Mouse (Mus musculus) MEL (cell line): ENCODE data around the gene Hspe1. TPM values are rescaled to one million over a fixed set of nuclear protein-coding genes. Genes with fewer than 3 reads are reported as not detected.

ENCODE experiments used
- DNase-seq: peaks from one replicate; pipeline ENCODE4 v3.0.0; 2011; ENCODE audit warnings: low read depth, low spot score
- H3K27ac ChIP-seq: 2 replicates; pipeline ENCODE4 v1.5.1; 2012; ENCODE audit warnings: low read depth, mild to moderate bottlenecking, control low read depth, low read length, moderate library complexity; ENCODE audit not compliant: control insufficient read depth
- H3K27me3 ChIP-seq, 2 experiments: fragments of 150-350 bp in 1 of 2; sonication (generic) in 1 of 2; 2 replicates each; pipeline ENCODE4 v1.6.1; 2012; ENCODE audit warnings: low read length in 2 of 2, mild to moderate bottlenecking in 2 of 2, improper control_type of control experiment in 1 of 2, moderate library complexity in 1 of 2; ENCODE audit not compliant: insufficient read depth in 2 of 2, control insufficient read depth in 1 of 2
- H3K36me3 ChIP-seq, 2 experiments: 2 replicates each; pipeline ENCODE4 v1.6.1; 2012 to 2014; ENCODE audit warnings: low read length in 2 of 2, improper control_type of control experiment in 1 of 2, inconsistent platforms in 1 of 2, mild to moderate bottlenecking in 1 of 2; ENCODE audit not compliant: insufficient read depth in 2 of 2, control insufficient read depth in 1 of 2
- H3K4me1 ChIP-seq, 2 experiments: fragments of 150-350 bp in 1 of 2; sonication (generic) in 1 of 2; 2 replicates each; pipeline ENCODE4 v1.6.1; 2012; ENCODE audit warnings: low read length in 2 of 2, improper control_type of control experiment in 1 of 2, mild to moderate bottlenecking in 1 of 2; ENCODE audit not compliant: insufficient read depth in 2 of 2, control insufficient read depth in 1 of 2
- H3K4me3 ChIP-seq, 2 experiments: fragments of 150-350 bp in 1 of 2; sonication (generic) in 1 of 2; 2 replicates each; pipeline ENCODE4 v1.5.1; 2012; ENCODE audit warnings: low read depth in 2 of 2, low read length in 2 of 2, mild to moderate bottlenecking in 2 of 2, moderate library complexity in 2 of 2, control low read depth in 1 of 2, improper control_type of control experiment in 1 of 2; ENCODE audit not compliant: control insufficient read depth in 1 of 2, insufficient read depth in 1 of 2
- H3K79me2 ChIP-seq: 2 replicates; pipeline ENCODE4 v1.6.1; 2012; ENCODE audit warnings: mild to moderate bottlenecking, low read length, moderate library complexity; ENCODE audit not compliant: control insufficient read depth, poor library complexity, insufficient read depth
- H3K9ac ChIP-seq: 2 replicates; pipeline ENCODE4 v1.6.1; 2012; ENCODE audit warnings: low read depth, mild to moderate bottlenecking, control low read depth, low read length, moderate library complexity; ENCODE audit not compliant: control insufficient read depth, poor library complexity, severe bottlenecking
- H3K9me3 ChIP-seq: fragments of 150-350 bp; sonication (generic); replicated peaks from 2 replicates; pipeline ENCODE4 v1.6.1; 2012; ENCODE audit warnings: mild to moderate bottlenecking, low read length, improper control_type of control experiment, moderate library complexity; ENCODE audit not compliant: insufficient read depth
- CHD1 ChIP-seq: IDR thresholded peaks from 2 replicates; pipeline ENCODE4 v1.6.1; 2012; ENCODE audit warnings: low read depth, mild to moderate bottlenecking, inconsistent platforms, low read length, improper control_type of control experiment
- CTCF ChIP-seq, 3 experiments: IDR thresholded peaks in 2 of 3; conservative IDR thresholded peaks in 1 of 3; 2 replicates each; pipeline ENCODE4 v1.5.1; 2011 to 2012; ENCODE audit warnings: low read length in 3 of 3, low read depth in 2 of 3, mild to moderate bottlenecking in 2 of 3, improper control_type of control experiment in 1 of 3, inconsistent platforms in 1 of 3, mixed read lengths in 1 of 3, moderate library complexity in 1 of 3; ENCODE audit not compliant: control insufficient read depth in 1 of 3, insufficient read depth in 1 of 3, poor library complexity in 1 of 3, severe bottlenecking in 1 of 3
- E2F4 ChIP-seq: IDR thresholded peaks from 2 replicates; pipeline ENCODE4 v1.6.1; 2011; ENCODE audit warnings: low read depth, low read length, improper control_type of control experiment, borderline replicate concordance
- ELF1 ChIP-seq: IDR thresholded peaks from 2 replicates; pipeline ENCODE4 v1.6.1; 2014; ENCODE audit warnings: low read depth, mild to moderate bottlenecking, inconsistent platforms, low read length, improper control_type of control experiment, moderate library complexity
- EP300 ChIP-seq, 2 experiments: IDR thresholded peaks; 2 replicates each; pipeline ENCODE4 v1.6.1; 2011; ENCODE audit warnings: improper control_type of control experiment in 2 of 2, low read length in 2 of 2, low read depth in 1 of 2, mild to moderate bottlenecking in 1 of 2
- ETS1 ChIP-seq: IDR thresholded peaks from 2 replicates; pipeline ENCODE4 v1.6.1; 2012; ENCODE audit warnings: low read depth, mild to moderate bottlenecking, inconsistent platforms, low read length, improper control_type of control experiment, moderate library complexity
- KAT2A ChIP-seq: conservative IDR thresholded peaks from 2 replicates; pipeline ENCODE4 v1.6.1; 2012; ENCODE audit warnings: low read depth, low read length, improper control_type of control experiment, inconsistent platforms
- MAFK ChIP-seq: IDR thresholded peaks from 2 replicates; pipeline ENCODE4 v1.6.1; 2011; ENCODE audit warnings: low read depth, mild to moderate bottlenecking, low read length, improper control_type of control experiment, borderline replicate concordance
- MEF2A ChIP-seq: IDR thresholded peaks from 2 replicates; pipeline ENCODE4 v1.6.1; 2014; ENCODE audit warnings: low read depth, mild to moderate bottlenecking, inconsistent platforms, low read length, improper control_type of control experiment; ENCODE audit not compliant: poor library complexity, insufficient replicate concordance, severe bottlenecking; ENCODE audit errors: extremely low read depth
- MYB ChIP-seq: IDR thresholded peaks from 2 replicates; pipeline ENCODE4 v1.6.1; 2011; ENCODE audit warnings: mild to moderate bottlenecking, low read depth, low read length, improper control_type of control experiment
- NELFE ChIP-seq: IDR thresholded peaks from 2 replicates; pipeline ENCODE4 v1.6.1; 2011; ENCODE audit warnings: low read depth, low read length, improper control_type of control experiment
- NRF1 ChIP-seq: IDR thresholded peaks from 2 replicates; pipeline ENCODE4 v1.6.1; 2014; ENCODE audit warnings: low read depth, mild to moderate bottlenecking, inconsistent platforms, low read length, improper control_type of control experiment, moderate library complexity; ENCODE audit not compliant: poor library complexity, insufficient read depth, severe bottlenecking
- POLR2A ChIP-seq, 2 experiments: IDR thresholded peaks; 2 replicates each; pipeline ENCODE4 v1.6.1; 2011 to 2012; ENCODE audit warnings: low read length in 2 of 2, mild to moderate bottlenecking in 2 of 2, control low read depth in 1 of 2, improper control_type of control experiment in 1 of 2, low read depth in 1 of 2, moderate library complexity in 1 of 2; ENCODE audit not compliant: control insufficient read depth in 1 of 2, insufficient read depth in 1 of 2, poor library complexity in 1 of 2
- POLR2AphosphoS5 ChIP-seq: IDR thresholded peaks from 2 replicates; pipeline ENCODE4 v1.6.1; 2012; ENCODE audit warnings: low read depth, borderline replicate concordance, mild to moderate bottlenecking, inconsistent platforms, low read length, moderate library complexity, mixed read lengths
- RAD21 ChIP-seq: IDR thresholded peaks from 2 replicates; pipeline ENCODE4 v1.6.1; 2011; ENCODE audit warnings: mild to moderate bottlenecking, low read depth, low read length, improper control_type of control experiment
- SIN3A ChIP-seq: IDR thresholded peaks from 2 replicates; pipeline ENCODE4 v1.6.1; 2012; ENCODE audit warnings: low read length, improper control_type of control experiment, inconsistent platforms
- UBTF ChIP-seq: IDR thresholded peaks from 2 replicates; pipeline ENCODE4 v1.6.1; 2012; ENCODE audit warnings: low read depth, mild to moderate bottlenecking, inconsistent platforms, low read length, improper control_type of control experiment, moderate library complexity, borderline replicate concordance; ENCODE audit not compliant: insufficient read depth
- USF1 ChIP-seq: IDR thresholded peaks from 2 replicates; pipeline ENCODE4 v1.6.1; 2014; ENCODE audit warnings: low read depth, mild to moderate bottlenecking, inconsistent platforms, low read length, improper control_type of control experiment, moderate library complexity
- USF2 ChIP-seq, 2 experiments: IDR thresholded peaks; 2 replicates each; pipeline ENCODE4 v1.6.1; 2011 to 2012; ENCODE audit warnings: improper control_type of control experiment in 2 of 2, low read length in 2 of 2, borderline replicate concordance in 1 of 2, inconsistent platforms in 1 of 2, low read depth in 1 of 2, mild to moderate bottlenecking in 1 of 2; ENCODE audit not compliant: insufficient read depth in 1 of 2
- ZC3H11A ChIP-seq: IDR thresholded peaks from 2 replicates; pipeline ENCODE4 v1.6.1; 2012; ENCODE audit warnings: low read depth, mild to moderate bottlenecking, inconsistent platforms, low read length, improper control_type of control experiment
- ZKSCAN1 ChIP-seq: IDR thresholded peaks from 2 replicates; pipeline ENCODE4 v1.6.1; 2012; ENCODE audit warnings: low read depth, mild to moderate bottlenecking, inconsistent platforms, low read length, improper control_type of control experiment, moderate library complexity
- ZMIZ1 ChIP-seq: IDR thresholded peaks from 2 replicates; pipeline ENCODE4 v1.6.1; 2012; ENCODE audit warnings: low read depth, mild to moderate bottlenecking, inconsistent platforms, low read length, improper control_type of control experiment, moderate library complexity
- polyA plus RNA-seq, 2 experiments: library from polyadenylated mRNA; stranded (reverse) in 1 of 2; unstranded in 1 of 2; fragments of >175 nt in 1 of 2; fragments of >200 nt in 1 of 2; gene quantifications; 2 replicates each; pipeline versions ENCODE4 v1.2.1 to v1.2.4; 2012; ENCODE audit warnings: low replicate concordance in 2 of 2, low read depth in 1 of 2; ENCODE audit not compliant: insufficient read length in 2 of 2, insufficient read depth in 1 of 2, missing spikeins in 1 of 2
- total RNA-seq: library from RNA; depleted of rRNA; stranded (reverse); fragments of 300-350 nt; gene quantifications from 2 replicates; pipeline ENCODE4 v1.2.3, GENCODE M21; 2012

Gene Hspe1
- total and polyA plus RNA-seq, 3 experiments = 752 to 942 TPM; not detected in 1

GRCm38 (mm10) chr1:55108473-55108872 is 20.5 kb downstream of the Hspe1 start:
- Histone ChIP-seq H3K27ac (no peak overlapping the region), H3K79me2 (no peaks in the 10 kb centered on the region), H3K4me3 (no peak overlapping the region), H3K9me3 (no peaks in the 10 kb centered on the region), H3K36me3 (no peaks in the 10 kb centered on the region), H3K27me3 (no peaks in the 10 kb centered on the region), H3K9ac (no peak overlapping the region), H3K4me1 (no peaks in the 10 kb centered on the region)
- DNase-seq = no peak
- TF ChIP-seq ZC3H11A = no peak
- no peak for TF ChIP-seq E2F4
- TF ChIP-seq ELF1 = no peak
- TF ChIP-seq ZKSCAN1 = no peak
- no peak for TF ChIP-seq USF1
- TF ChIP-seq ETS1 = no peak
- no peak for TF ChIP-seq ZMIZ1
- TF ChIP-seq CTCF (IDR thresholded peaks at IDR 0.05 in 2 of 3, conservative IDR thresholded peaks at IDR 0.05 in 1 of 3; ENCODE audit: control insufficient read depth in 1 of 3, insufficient read depth in 1 of 3, low read depth in 2 of 3, low read length in 3 of 3, poor library complexity in 1 of 3, severe bottlenecking in 1 of 3) = no peak
- TF ChIP-seq NRF1 = no peak
- no peak for TF ChIP-seq SIN3A
- TF ChIP-seq UBTF = no peak
- TF ChIP-seq EP300 (IDR thresholded peaks at IDR 0.05; ENCODE audit: low read depth in 1 of 2, low read length in 2 of 2) = no peak
- TF ChIP-seq POLR2A (IDR thresholded peaks at IDR 0.05; ENCODE audit: control insufficient read depth in 1 of 2, insufficient read depth in 1 of 2, low read depth in 1 of 2, low read length in 2 of 2, poor library complexity in 1 of 2) = no peak
- no peak for TF ChIP-seq KAT2A
- no peak for TF ChIP-seq USF2 (IDR thresholded peaks at IDR 0.05; ENCODE audit: borderline replicate concordance in 1 of 2, insufficient read depth in 1 of 2, low read depth in 1 of 2, low read length in 2 of 2)
- no peak for TF ChIP-seq CHD1

- Histone ChIP-seq H3K4me1 (no peaks in the 10 kb centered on the region), H3K4me3 (no peak overlapping the region), H3K9me3 (no peaks in the 10 kb centered on the region), H3K36me3 (no peaks in the 10 kb centered on the region), H3K27me3 (no peaks in the 10 kb centered on the region), H3K27ac (no peak overlapping the region), H3K9ac (no peak overlapping the region), H3K79me2 (no peaks in the 10 kb centered on the region)
- no peak for DNase-seq
- TF ChIP-seq MEF2A = no peak
- TF ChIP-seq POLR2AphosphoS5 = no peak
- no peak for TF ChIP-seq MAFK
- TF ChIP-seq ZKSCAN1 = no peak
- TF ChIP-seq NRF1 = no peak
- TF ChIP-seq RAD21 = no peak
- no peak for TF ChIP-seq E2F4
- no peak for TF ChIP-seq NELFE
- no peak for TF ChIP-seq POLR2A (IDR thresholded peaks at IDR 0.05; ENCODE audit: control insufficient read depth in 1 of 2, insufficient read depth in 1 of 2, low read depth in 1 of 2, low read length in 2 of 2, poor library complexity in 1 of 2)
- TF ChIP-seq USF1 = no peak
- no peak for TF ChIP-seq MYB
- no peak for TF ChIP-seq ETS1
Measured at GRCm38 (mm10) chr1:55109066-55109766, 21.3 kb downstream of the Hspe1 start.
